Mouse (Mus musculus): ENCODE measurements around the gene Ccnl1. TPM values are rescaled to one million over a fixed set of nuclear protein-coding genes. Genes with fewer than 3 reads are reported as not detected.
A peak's percentile ranks its signal among the peaks of the same experiment; 100 is the strongest.

The Ccnl1 gene
- polyA plus RNA-seq, 1 experiment from 2014 or later = 61.2 TPM

- peaks cover 31% of the 10 kb centered on the region for H3K4me1 ChIP-seq
- H3K9me3 ChIP-seq = no peaks in the 10 kb centered on the region
- H3K4me3 ChIP-seq = peak overlapping the region; percentile 64
- H3K9ac ChIP-seq = peak overlapping the region; percentile 80
- no peaks in the 10 kb centered on the region for H3K27me3 ChIP-seq (replicated peaks)
- no peaks in the 10 kb centered on the region for H3K36me3 ChIP-seq
- peak overlapping the region; percentile 99 for H3K27ac ChIP-seq (replicated peaks)
- H3K4me2 ChIP-seq = peak overlapping the region; percentile 74
- 3% methylated on average over 5 of the region's 5 CpGs for WGBS
- ATAC-seq (ENCODE audit: extremely low read depth, insufficient number of reproducible peaks, low FRiP score, low TSS enrichment) = no peak
These were observed 17.3 kb upstream of the Ccnl1 start for GRCm38 (mm10) chr3:65975317-65975716.

GRCm38 (mm10) chr3:65974232-65975058 is 16.4 kb upstream of the Ccnl1 start:
- H3K4me1 ChIP-seq = peaks cover 31% of the 10 kb centered on the region
- H3K4me3 ChIP-seq = peak overlapping the region; percentile 64
- H3K36me3 ChIP-seq = no peaks in the 10 kb centered on the region
- no peaks in the 10 kb centered on the region for H3K9me3 ChIP-seq
- peak; percentile 97 for ATAC-seq (ENCODE audit: extremely low read depth, insufficient number of reproducible peaks, low FRiP score, low TSS enrichment)
- H3K9ac ChIP-seq = peak overlapping the region; percentile 87
- no peaks in the 10 kb centered on the region for H3K27me3 ChIP-seq (replicated peaks)
- H3K4me2 ChIP-seq = peak overlapping the region; percentile 74
- under 1% methylated on average over 43 of the region's 43 CpGs for WGBS
- H3K27ac ChIP-seq (replicated peaks) = peak overlapping the region; percentile 99

- ATAC-seq (ENCODE audit: extremely low read depth, insufficient number of reproducible peaks, low FRiP score, low TSS enrichment) = no peak
- Histone ChIP-seq H3K27ac (replicated peaks) (peak overlapping the region; percentile 99), H3K4me3 (peak overlapping the region; percentile 64), H3K27me3 (replicated peaks) (no peaks in the 10 kb centered on the region), H3K4me1 (peaks cover 31% of the 10 kb centered on the region), H3K9me3 (no peaks in the 10 kb centered on the region), H3K9ac (peak overlapping the region; percentile 87), H3K4me2 (peak overlapping the region; percentile 74), H3K36me3 (no peaks in the 10 kb centered on the region)
- WGBS = 23% methylated on average over 8 of the region's 8 CpGs
These were observed 15.6 kb upstream of the Ccnl1 start for GRCm38 (mm10) chr3:65973501-65974231.

GRCm38 (mm10) chr3:65969196-65969595 is 11.1 kb upstream of the Ccnl1 start:
- Histone ChIP-seq H3K9me3 (no peaks in the 10 kb centered on the region), H3K27me3 (replicated peaks) (no peaks in the 10 kb centered on the region), H3K27ac (replicated peaks) (no peak overlapping the region), H3K4me2 (no peak overlapping the region), H3K4me1 (peaks cover 14% of the 10 kb centered on the region), H3K36me3 (no peaks in the 10 kb centered on the region), H3K9ac (no peak overlapping the region), H3K4me3 (no peak overlapping the region)
- no peak for ATAC-seq (ENCODE audit: extremely low read depth, insufficient number of reproducible peaks, low FRiP score, low TSS enrichment)
- WGBS = 83% methylated on average over 3 of the region's 3 CpGs

- Histone ChIP-seq H3K27me3 (replicated peaks) (no peaks in the 10 kb centered on the region), H3K9ac (no peak overlapping the region), H3K27ac (replicated peaks) (no peak overlapping the region), H3K36me3 (no peaks in the 10 kb centered on the region), H3K9me3 (no peaks in the 10 kb centered on the region), H3K4me1 (peaks cover 9% of the 10 kb centered on the region), H3K4me3 (no peak overlapping the region), H3K4me2 (no peak overlapping the region)
- ATAC-seq (ENCODE audit: extremely low read depth, insufficient number of reproducible peaks, low FRiP score, low TSS enrichment) = no peak
- 89% methylated on average over 1 of the region's 1 CpGs for WGBS
These were observed 8.3 kb upstream of the Ccnl1 start for GRCm38 (mm10) chr3:65966360-65966759.

GRCm38 (mm10) chr3:65962270-65962930 is 4.4 kb upstream of the Ccnl1 start:
- Histone ChIP-seq H3K4me2 (no peak overlapping the region), H3K27ac (replicated peaks) (no peak overlapping the region), H3K4me1 (peaks cover 22% of the 10 kb centered on the region), H3K9me3 (no peaks in the 10 kb centered on the region), H3K4me3 (no peak overlapping the region), H3K36me3 (no peaks in the 10 kb centered on the region), H3K27me3 (replicated peaks) (no peaks in the 10 kb centered on the region), H3K9ac (no peak overlapping the region)
- ATAC-seq (ENCODE audit: extremely low read depth, insufficient number of reproducible peaks, low FRiP score, low TSS enrichment) = no peak
- 54% methylated on average over 4 of the region's 4 CpGs for WGBS

- Histone ChIP-seq H3K36me3 (peaks cover 13% of the 10 kb centered on the region), H3K4me3 (no peak overlapping the region), H3K4me1 (peaks cover 36% of the 10 kb centered on the region), H3K9me3 (no peaks in the 10 kb centered on the region), H3K27ac (replicated peaks) (no peak overlapping the region), H3K4me2 (no peak overlapping the region; the same call in 1 of the 2 replicates), H3K9ac (no peak overlapping the region), H3K27me3 (replicated peaks) (no peaks in the 10 kb centered on the region)
- no peak for ATAC-seq (ENCODE audit: extremely low read depth, insufficient number of reproducible peaks, low FRiP score, low TSS enrichment)
- 83% methylated on average over 5 of the region's 5 CpGs for WGBS
These were observed 2.4 kb upstream of the Ccnl1 start for GRCm38 (mm10) chr3:65960291-65960945.

- peak overlapping the region; percentile 98 for H3K4me2 ChIP-seq
- H3K27me3 ChIP-seq (replicated peaks) = no peaks in the 10 kb centered on the region
- no peaks in the 10 kb centered on the region for H3K9me3 ChIP-seq
- H3K36me3 ChIP-seq = peaks cover 20% of the 10 kb centered on the region
- H3K9ac ChIP-seq = peak overlapping the region; percentile 100
- no peak for ATAC-seq (ENCODE audit: extremely low read depth, insufficient number of reproducible peaks, low FRiP score, low TSS enrichment)
- 85% methylated on average over 3 of the region's 3 CpGs for WGBS
- no peak overlapping the region for H3K27ac ChIP-seq (replicated peaks)
- H3K4me3 ChIP-seq = peak overlapping the region; percentile 100
- peaks cover 43% of the 10 kb centered on the region for H3K4me1 ChIP-seq
These were observed 1.5 kb upstream of the Ccnl1 start for GRCm38 (mm10) chr3:65959416-65960001.

GRCm38 (mm10) chr3:65958840-65959185 is 764 bp upstream of the Ccnl1 start:
- H3K4me3 ChIP-seq = peak overlapping the region; percentile 100
- H3K27me3 ChIP-seq (replicated peaks) = no peaks in the 10 kb centered on the region
- 11% methylated on average over 9 of the region's 9 CpGs for WGBS
- peak overlapping the region; percentile 98 for H3K4me2 ChIP-seq
- H3K9me3 ChIP-seq = no peaks in the 10 kb centered on the region
- H3K9ac ChIP-seq = peak overlapping the region; percentile 100
- H3K27ac ChIP-seq (replicated peaks) = peak overlapping the region; percentile 100
- H3K36me3 ChIP-seq = peaks cover 25% of the 10 kb centered on the region
- ATAC-seq (ENCODE audit: extremely low read depth, insufficient number of reproducible peaks, low FRiP score, low TSS enrichment) = no peak
- peaks cover 48% of the 10 kb centered on the region for H3K4me1 ChIP-seq

- peaks cover 60% of the 10 kb centered on the region for H3K4me1 ChIP-seq
- peak overlapping the region; percentile 100 for H3K27ac ChIP-seq (replicated peaks)
- peak; percentile 68 for ATAC-seq (ENCODE audit: extremely low read depth, insufficient number of reproducible peaks, low FRiP score, low TSS enrichment)
- H3K9me3 ChIP-seq = no peaks in the 10 kb centered on the region
- H3K27me3 ChIP-seq (replicated peaks) = no peaks in the 10 kb centered on the region
- peak overlapping the region; percentile 98 for H3K4me2 ChIP-seq
- H3K4me3 ChIP-seq = peak overlapping the region; percentile 100
- peak overlapping the region; percentile 100 for H3K9ac ChIP-seq
- H3K36me3 ChIP-seq = peaks cover 38% of the 10 kb centered on the region
- under 1% methylated on average over 85 of the region's 94 CpGs for WGBS
These were observed 563 bp downstream of the Ccnl1 start for GRCm38 (mm10) chr3:65957271-65958101.

All from heart, embryonic 13.5 days (tissue).